Mouse (Mus musculus) right cerebral cortex, postnatal 14 days (tissue): ENCODE results near the gene Gm14408.
"Not testable (repeated sequence)": the region's sequence is repeated elsewhere in the genome, so short reads cannot be mapped to it uniquely, and the experiment has no call there.

Experiments used
- DNase-seq: peaks from one replicate; pipeline ENCODE4 v3.0.0; 2022

Gene Gm14408

DNA sequence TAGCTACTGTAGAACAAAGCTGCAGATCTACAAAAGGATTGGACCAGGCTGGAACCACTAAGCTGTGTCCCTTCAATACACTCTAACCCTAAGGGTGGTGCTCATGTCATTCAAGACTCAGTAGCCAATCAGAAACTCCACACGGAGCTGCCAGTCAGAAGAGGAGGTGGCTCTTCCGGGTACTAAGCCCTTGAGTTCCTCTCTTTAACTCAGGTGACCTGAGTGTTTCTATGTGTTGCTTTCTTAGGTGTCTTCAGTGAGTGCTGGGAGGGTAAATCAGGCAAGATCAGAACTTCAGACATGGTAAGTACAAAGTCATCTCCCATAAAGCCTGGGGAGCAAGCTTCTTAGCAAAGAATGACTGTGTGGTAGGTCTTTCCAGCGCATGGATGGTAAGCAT is at the start of gene Gm14408:
TSS of gene Gm14408 (plus strand) at position 301 of the 400 bp plus-strand sequence.
- not testable (repeated sequence) for DNase-seq

DNA sequence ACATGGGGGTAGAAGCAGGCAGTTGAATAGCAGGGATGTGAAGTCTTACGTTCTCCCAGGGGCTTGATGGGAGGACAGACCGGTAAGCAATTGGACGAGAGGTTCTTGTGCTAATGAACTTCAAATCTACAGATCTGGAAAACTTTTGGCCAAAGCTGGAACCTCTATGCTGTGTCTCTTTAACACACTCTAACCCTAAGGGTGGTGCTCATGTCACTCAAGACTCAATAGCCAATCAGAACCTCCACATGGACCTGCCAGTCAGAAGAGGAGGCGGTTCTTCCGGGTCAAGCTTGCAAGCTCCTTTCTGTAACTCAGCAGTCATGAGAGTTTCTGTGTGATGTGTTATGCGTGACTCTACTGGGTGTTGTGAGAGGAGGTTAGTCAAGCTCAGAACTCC is 32.6 kb upstream of the Gm14408 start, which contains the start of gene Gm14295:
TSS of gene Gm14295 (plus strand) at position 301 of the 400 bp plus-strand sequence.
- not testable (repeated sequence) for DNase-seq

- DNase-seq, result not testable (repeated sequence)
These were observed 32.2 kb upstream of the Gm14408 start for GRCm38 (mm10) chr2:176798785-176799184.
